Mouse (Mus musculus) forebrain, embryonic 14.5 days (tissue): ENCODE data around the gene Snx29. TPM values are rescaled to one million over a fixed set of nuclear protein-coding genes. Genes with fewer than 3 reads are reported as not detected.
"Not testable (repeated sequence)": the region's sequence is repeated elsewhere in the genome, so short reads cannot be mapped to it uniquely, and the experiment has no call there.

Source experiments
- ATAC-seq: fragments of 200-750 bp; cut with Nextera tagmentation; 2 replicates; pipeline ENCODE4 v1.8.0; 2017; ENCODE audit warnings: mild to moderate bottlenecking, moderate library complexity
- DNase-seq: peaks from one replicate; pipeline ENCODE4 v3.0.0-alpha.2; 2015; ENCODE audit warnings: low spot score
- H3K27ac ChIP-seq: fragments of 300-500 bp; sonication (generic); 2 replicates; pipeline ENCODE4 v1.5.1; 2014; ENCODE audit warnings: low read depth, mild to moderate bottlenecking, control low read depth, low read length, moderate library complexity
- H3K27me3 ChIP-seq: fragments of 300-500 bp; sonication (generic); replicated peaks from 2 replicates; pipeline ENCODE4 v1.6.1; 2014; ENCODE audit warnings: low read length, control low read depth, mixed read lengths; ENCODE audit not compliant: control insufficient read depth, insufficient read depth
- H3K36me3 ChIP-seq: fragments of 300-500 bp; sonication (generic); 2 replicates; pipeline ENCODE4 v1.6.1; 2014; ENCODE audit warnings: low read length, control low read depth; ENCODE audit not compliant: control insufficient read depth, insufficient read depth
- H3K4me1 ChIP-seq: fragments of 300-500 bp; sonication (generic); 2 replicates; pipeline ENCODE4 v1.6.1; 2014; ENCODE audit warnings: antibody characterized with exemption, low read length, control low read depth; ENCODE audit not compliant: control insufficient read depth, insufficient read depth
- H3K4me2 ChIP-seq: fragments of 300-500 bp; sonication (generic); 2 replicates; pipeline ENCODE4 v1.6.1; 2014; ENCODE audit warnings: mild to moderate bottlenecking, control low read depth, low read length
- H3K4me3 ChIP-seq: fragments of 300-500 bp; sonication (generic); 2 replicates; pipeline ENCODE4 v1.5.1; 2014; ENCODE audit warnings: low read depth, low read length, control low read depth
- H3K9ac ChIP-seq: fragments of 300-500 bp; sonication (generic); 2 replicates; pipeline ENCODE4 v1.6.1; 2014; ENCODE audit warnings: mild to moderate bottlenecking, low read length, control low read depth, moderate library complexity
- H3K9me3 ChIP-seq: fragments of 300-500 bp; sonication (generic); replicated peaks from 2 replicates; pipeline ENCODE4 v1.6.1; 2016; ENCODE audit warnings: low read length, control low read depth, mixed read lengths; ENCODE audit not compliant: control insufficient read depth
- WGBS: fragments of 180-500 bp; shearing (Covaris S2); extraction: QIAGEN DNeasy Blood & Tissue Kit; methylation state at CpG from one replicate; pipeline ENCODE4 v1.1.7; 2014; 5-methylcytosine and 5-hydroxymethylcytosine counted together
- polyA plus RNA-seq: library from polyadenylated mRNA; unstranded; fragments of >200 nt; fragmentation: Nextera tagmentation; extraction: Ambion mirVana; gene quantifications from 2 replicates; pipeline ENCODE4 v1.2.1, GENCODE M21; 2014

Snx29 gene
- polyA plus RNA-seq, 1 experiment from 2014 or later, result 3.8 TPM

- Histone ChIP-seq H3K4me3 (no peak overlapping the region), H3K4me1 (no peaks in the 10 kb centered on the region), H3K36me3 (peaks cover 11% of the 10 kb centered on the region; the same call in 1 of the 2 replicates), H3K27me3 (no peaks in the 10 kb centered on the region), H3K4me2 (no peak overlapping the region), H3K27ac (no peak overlapping the region), H3K9me3 (no peaks in the 10 kb centered on the region), H3K9ac (no peak overlapping the region)
- DNase-seq (no peak), ATAC-seq (no peak)
- WGBS, result 83% methylated on average over 8 of the region's 8 CpGs
Measured at GRCm38 (mm10) chr16:11407932-11408620, 85.4 kb downstream of the Snx29 start.

- Histone ChIP-seq H3K9me3 (no peaks in the 10 kb centered on the region), H3K27ac (no peak overlapping the region), H3K9ac (no peak overlapping the region), H3K27me3 (no peaks in the 10 kb centered on the region), H3K4me1 (no peaks in the 10 kb centered on the region), H3K36me3 (peaks cover 8% of the 10 kb centered on the region; the same call in 1 of the 2 replicates), H3K4me3 (no peak overlapping the region), H3K4me2 (no peak overlapping the region)
- WGBS, result 92% methylated on average over 4 of the region's 4 CpGs
- ATAC-seq, result no peak
- DNase-seq, result no peak
Measured at GRCm38 (mm10) chr16:11408726-11409125, 86.0 kb downstream of the Snx29 start.

- H3K4me3 ChIP-seq, result no peak overlapping the region
- 0 out of 2 replicates have a peak, but pooled peaks cover 4% of the 10 kb centered on the region for H3K36me3 ChIP-seq
- H3K4me2 ChIP-seq, result no peak overlapping the region
- H3K27ac ChIP-seq, result no peak overlapping the region
- H3K9me3 ChIP-seq, result no peaks in the 10 kb centered on the region
- H3K9ac ChIP-seq, result no peak overlapping the region
- DNase-seq, result no peak
- H3K4me1 ChIP-seq, result no peaks in the 10 kb centered on the region
- no peaks in the 10 kb centered on the region for H3K27me3 ChIP-seq
- ATAC-seq, result no peak
- WGBS, result 79% methylated on average over 2 of the region's 2 CpGs
Measured at GRCm38 (mm10) chr16:11414631-11415030, 91.9 kb downstream of the Snx29 start.

GRCm38 (mm10) chr16:11418183-11418588, 95.5 kb downstream of the Snx29 start:
- Histone ChIP-seq H3K9me3 (no peaks in the 10 kb centered on the region), H3K4me3 (no peak overlapping the region), H3K4me2 (no peak overlapping the region), H3K27ac (no peak overlapping the region), H3K4me1 (no peaks in the 10 kb centered on the region), H3K27me3 (no peaks in the 10 kb centered on the region), H3K36me3 (peaks cover 8% of the 10 kb centered on the region; the same call in 1 of the 2 replicates), H3K9ac (no peak overlapping the region)
- DNase-seq, result peak; percentile 80
- 15% methylated on average over 7 of the region's 7 CpGs for WGBS
- ATAC-seq, result peak; percentile 81

GRCm38 (mm10) chr16:11420311-11421080, 97.8 kb downstream of the Snx29 start:
- Histone ChIP-seq H3K36me3 (peaks cover 8% of the 10 kb centered on the region; the same call in 1 of the 2 replicates), H3K4me3 (no peak overlapping the region), H3K4me2 (no peak overlapping the region), H3K27me3 (no peaks in the 10 kb centered on the region), H3K9me3 (no peaks in the 10 kb centered on the region), H3K4me1 (0 out of 2 replicates have a peak, but pooled peaks cover 2% of the 10 kb centered on the region), H3K9ac (no peak overlapping the region), H3K27ac (no peak overlapping the region)
- no peak for ATAC-seq
- 90% methylated on average over 12 of the region's 12 CpGs for WGBS
- DNase-seq, result no peak

GRCm38 (mm10) chr16:11422165-11422564, 99.5 kb downstream of the Snx29 start:
- Histone ChIP-seq H3K9ac (no peak overlapping the region), H3K4me2 (no peak overlapping the region), H3K9me3 (no peaks in the 10 kb centered on the region), H3K36me3 (peaks cover 8% of the 10 kb centered on the region; the same call in 1 of the 2 replicates), H3K4me3 (no peak overlapping the region), H3K4me1 (0 out of 2 replicates have a peak, but pooled peaks cover 2% of the 10 kb centered on the region), H3K27me3 (no peaks in the 10 kb centered on the region), H3K27ac (no peak overlapping the region)
- WGBS, result 95% methylated on average over 1 of the region's 1 CpGs
- ATAC-seq, result no peak
- DNase-seq, result no peak

- Histone ChIP-seq H3K9ac (no peak overlapping the region), H3K4me1 (0 out of 2 replicates have a peak, but pooled peaks cover 2% of the 10 kb centered on the region), H3K27me3 (no peaks in the 10 kb centered on the region), H3K36me3 (peaks cover 8% of the 10 kb centered on the region; the same call in 1 of the 2 replicates), H3K4me2 (no peak overlapping the region), H3K9me3 (no peaks in the 10 kb centered on the region), H3K4me3 (no peak overlapping the region), H3K27ac (no peak overlapping the region)
- ATAC-seq (no peak), DNase-seq (no peak)
- WGBS, result 96% methylated on average over 2 of the region's 2 CpGs
Measured at GRCm38 (mm10) chr16:11422889-11423610, 100.3 kb downstream of the Snx29 start.

GRCm38 (mm10) chr16:11423611-11424297, 101.0 kb downstream of the Snx29 start:
- not testable (repeated sequence) for H3K9ac ChIP-seq, H3K27ac ChIP-seq, H3K9me3 ChIP-seq, H3K4me1 ChIP-seq, ATAC-seq, H3K4me3 ChIP-seq, H3K4me2 ChIP-seq, H3K27me3 ChIP-seq, H3K36me3 ChIP-seq
- peak; percentile 36 for DNase-seq
- WGBS, result 97% methylated on average over 2 of the region's 2 CpGs
